Mouse (Mus musculus) embryonic fibroblast, embryonic 13.5 days (primary cell): Measurements from ENCODE around the gene Gpatch2.

Source experiments
- CTCF ChIP-seq: IDR thresholded peaks from 2 replicates; pipeline ENCODE4 v1.5.1; 2011; ENCODE audit warnings: mild to moderate bottlenecking, control low read depth, low read length, moderate library complexity, borderline replicate concordance; ENCODE audit not compliant: insufficient read depth
- POLR2A ChIP-seq: IDR thresholded peaks from 2 replicates; pipeline ENCODE4 v1.6.1; 2011; ENCODE audit warnings: low read depth, mild to moderate bottlenecking, control low read depth, low read length, moderate library complexity

GRCm38 (mm10) chr1:187323209-187323589 lies 107.9 kb downstream of the Gpatch2 start:
- no peak for TF ChIP-seq CTCF
- no peak for TF ChIP-seq POLR2A
